Mouse (Mus musculus): ENCODE measurements around the gene Cox19. TPM values are rescaled to one million over a fixed set of nuclear protein-coding genes. Genes with fewer than 3 reads are reported as not detected.
"Not testable (repeated sequence)": the region's sequence is repeated elsewhere in the genome, so short reads cannot be mapped to it uniquely, and the experiment has no call there.

The Cox19 gene
- polyA plus RNA-seq, 1 experiment from 2014 or later: 97.9 TPM

DNA sequence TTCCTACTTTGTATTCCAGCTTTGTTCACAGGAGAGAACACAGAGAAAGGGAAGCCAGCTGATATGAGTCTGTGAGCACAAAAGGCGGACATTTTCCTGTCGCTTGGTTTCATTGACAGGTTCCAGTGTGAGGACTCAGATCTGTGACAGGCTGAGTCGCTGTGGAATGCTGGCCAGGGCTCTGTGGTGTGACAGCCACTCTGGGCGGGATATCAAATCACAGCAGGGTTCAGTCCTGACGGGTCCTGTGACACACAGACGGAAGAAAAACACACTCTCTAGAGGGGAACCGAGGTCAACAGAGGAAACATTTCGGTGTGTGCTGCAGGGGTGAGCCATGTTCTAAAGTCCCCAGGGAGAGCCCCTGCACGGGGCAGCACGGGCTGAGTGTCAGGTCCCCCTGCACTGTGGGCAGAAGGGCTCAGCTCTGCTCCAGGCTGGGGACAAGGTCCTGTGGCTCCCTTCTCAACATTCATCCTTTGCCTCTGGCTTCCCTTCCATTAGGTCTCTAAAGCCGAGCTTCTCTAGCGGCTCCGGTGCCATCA is 13.3 kb downstream of the Cox19 start:
- Histone ChIP-seq H3K27me3 (replicated peaks; ENCODE audit: control insufficient read depth, insufficient read depth, low read length) (no peaks in the 10 kb centered on the region), H3K36me3 (ENCODE audit: control insufficient read depth, insufficient read depth) (peaks cover 23% of the 10 kb centered on the region), H3K9ac (replicated peaks; ENCODE audit: low read depth, low read length) (no peak overlapping the region), H3K9me3 (ENCODE audit: control insufficient read depth, low read length) (no peaks in the 10 kb centered on the region), H3K27ac (ENCODE audit: low read length) (no peak overlapping the region), H3K4me3 (replicated peaks; ENCODE audit: low read length) (no peak overlapping the region), H3K4me2 (ENCODE audit: low read length) (no peak overlapping the region), H3K4me1 (replicated peaks; ENCODE audit: control insufficient read depth, insufficient read depth, low read length) (no peaks in the 10 kb centered on the region)
- WGBS: 79% methylated on average over 13 of the region's 13 CpGs
- ATAC-seq: no peak

DNA sequence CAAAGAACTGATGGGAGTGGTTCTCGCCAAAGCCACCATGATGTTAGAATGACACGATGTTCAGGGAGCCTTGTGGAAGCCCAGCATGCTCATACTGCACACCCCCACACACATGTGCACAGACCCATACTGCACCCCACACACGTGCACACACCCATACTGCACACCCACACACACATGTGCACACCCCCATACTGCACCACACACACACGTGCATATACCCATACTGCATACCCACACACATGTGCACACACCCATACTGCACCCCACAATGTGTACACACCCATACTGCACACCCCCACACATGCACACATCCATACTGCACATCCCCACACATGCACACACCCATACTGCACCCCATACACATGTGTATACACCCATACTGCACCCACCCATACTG is 15.6 kb downstream of the Cox19 start:
- Histone ChIP-seq H3K9ac (replicated peaks; ENCODE audit: low read depth, low read length) (no peak overlapping the region), H3K27me3 (replicated peaks; ENCODE audit: control insufficient read depth, insufficient read depth, low read length) (no peaks in the 10 kb centered on the region), H3K4me2 (ENCODE audit: low read length) (no peak overlapping the region), H3K36me3 (ENCODE audit: control insufficient read depth, insufficient read depth) (peaks cover 18% of the 10 kb centered on the region; the same call in 1 of the 2 replicates), H3K4me1 (replicated peaks; ENCODE audit: control insufficient read depth, insufficient read depth, low read length) (no peaks in the 10 kb centered on the region), H3K27ac (ENCODE audit: low read length) (no peak overlapping the region), H3K4me3 (replicated peaks; ENCODE audit: low read length) (no peak overlapping the region), H3K9me3 (ENCODE audit: control insufficient read depth, low read length) (no peaks in the 10 kb centered on the region)
- WGBS: 92% methylated on average over 4 of the region's 4 CpGs
- no peak for ATAC-seq

DNA sequence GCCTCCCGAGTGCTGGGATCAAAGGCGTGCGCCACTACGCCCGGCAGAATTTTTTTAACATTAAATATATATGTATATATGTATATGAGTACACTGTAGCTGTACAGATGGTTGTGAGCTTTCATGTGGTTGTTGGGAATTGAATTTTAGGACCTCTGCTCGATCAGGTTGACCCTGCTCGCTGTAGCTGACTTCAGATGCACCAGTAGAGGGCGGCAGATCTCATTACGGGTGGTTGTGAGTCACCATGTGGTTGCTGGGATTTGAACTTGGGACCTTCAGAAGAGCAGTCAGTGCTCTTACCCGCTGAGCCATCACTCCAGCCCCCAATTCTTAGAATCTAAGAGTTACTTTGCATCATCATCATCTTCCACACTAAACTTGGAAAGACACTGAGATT is 16.8 kb downstream of the Cox19 start:
- not testable (repeated sequence) for H3K27me3 ChIP-seq (replicated peaks; ENCODE audit: control insufficient read depth, insufficient read depth, low read length); H3K4me1 ChIP-seq (replicated peaks; ENCODE audit: control insufficient read depth, insufficient read depth, low read length); ATAC-seq; H3K4me2 ChIP-seq (ENCODE audit: low read length); H3K9me3 ChIP-seq (ENCODE audit: control insufficient read depth, low read length); H3K9ac ChIP-seq (replicated peaks; ENCODE audit: low read depth, low read length); H3K27ac ChIP-seq (ENCODE audit: low read length); H3K4me3 ChIP-seq (replicated peaks; ENCODE audit: low read length)
- WGBS: 87% methylated on average over 10 of the region's 10 CpGs
- H3K36me3 ChIP-seq (ENCODE audit: control insufficient read depth, insufficient read depth): peaks cover 16% of the 10 kb centered on the region; the same call in 1 of the 2 replicates

DNA sequence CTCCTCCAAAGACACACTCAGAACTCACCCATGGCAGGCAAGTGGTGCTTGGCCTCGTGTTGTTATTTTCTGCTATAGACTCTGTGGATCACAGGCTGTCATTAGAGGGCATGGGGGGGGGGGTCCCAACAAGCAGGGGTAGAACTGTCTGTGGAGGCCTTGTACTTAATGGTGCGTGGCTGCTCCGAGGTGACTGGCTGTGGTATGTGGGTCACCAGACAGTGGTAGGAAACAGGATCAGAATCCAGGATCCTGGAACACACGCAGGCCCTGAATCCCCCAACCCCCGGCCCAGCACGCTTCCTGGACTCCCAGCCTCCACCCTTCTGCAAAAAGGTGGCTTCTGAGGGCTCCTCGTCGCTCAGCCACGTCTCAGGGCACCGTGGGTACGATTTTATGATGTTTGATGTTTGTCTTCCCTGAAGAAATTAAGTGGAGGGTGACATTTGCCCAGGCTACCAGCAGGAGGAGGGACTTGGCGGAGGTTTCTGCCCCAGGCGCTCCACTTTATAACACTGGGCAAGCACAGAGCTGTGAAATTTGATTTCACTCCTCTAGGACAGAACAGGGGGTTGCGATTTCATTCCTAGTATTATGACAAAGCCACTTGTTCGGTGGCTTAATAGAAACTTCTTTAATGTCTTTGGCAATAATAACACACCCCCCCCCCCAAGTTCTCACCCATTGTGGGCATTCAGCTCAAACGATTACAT is 17.8 kb downstream of the Cox19 start:
- Histone ChIP-seq H3K36me3 (ENCODE audit: control insufficient read depth, insufficient read depth) (peaks cover 12% of the 10 kb centered on the region; the same call in 1 of the 2 replicates), H3K4me1 (replicated peaks; ENCODE audit: control insufficient read depth, insufficient read depth, low read length) (no peaks in the 10 kb centered on the region), H3K4me3 (replicated peaks; ENCODE audit: low read length) (no peak overlapping the region), H3K27me3 (replicated peaks; ENCODE audit: control insufficient read depth, insufficient read depth, low read length) (no peaks in the 10 kb centered on the region), H3K4me2 (ENCODE audit: low read length) (no peak overlapping the region), H3K9me3 (ENCODE audit: control insufficient read depth, low read length) (no peaks in the 10 kb centered on the region), H3K27ac (ENCODE audit: low read length) (no peak overlapping the region), H3K9ac (replicated peaks; ENCODE audit: low read depth, low read length) (no peak overlapping the region)
- WGBS: 86% methylated on average over 16 of the region's 16 CpGs
- ATAC-seq: no peak

DNA sequence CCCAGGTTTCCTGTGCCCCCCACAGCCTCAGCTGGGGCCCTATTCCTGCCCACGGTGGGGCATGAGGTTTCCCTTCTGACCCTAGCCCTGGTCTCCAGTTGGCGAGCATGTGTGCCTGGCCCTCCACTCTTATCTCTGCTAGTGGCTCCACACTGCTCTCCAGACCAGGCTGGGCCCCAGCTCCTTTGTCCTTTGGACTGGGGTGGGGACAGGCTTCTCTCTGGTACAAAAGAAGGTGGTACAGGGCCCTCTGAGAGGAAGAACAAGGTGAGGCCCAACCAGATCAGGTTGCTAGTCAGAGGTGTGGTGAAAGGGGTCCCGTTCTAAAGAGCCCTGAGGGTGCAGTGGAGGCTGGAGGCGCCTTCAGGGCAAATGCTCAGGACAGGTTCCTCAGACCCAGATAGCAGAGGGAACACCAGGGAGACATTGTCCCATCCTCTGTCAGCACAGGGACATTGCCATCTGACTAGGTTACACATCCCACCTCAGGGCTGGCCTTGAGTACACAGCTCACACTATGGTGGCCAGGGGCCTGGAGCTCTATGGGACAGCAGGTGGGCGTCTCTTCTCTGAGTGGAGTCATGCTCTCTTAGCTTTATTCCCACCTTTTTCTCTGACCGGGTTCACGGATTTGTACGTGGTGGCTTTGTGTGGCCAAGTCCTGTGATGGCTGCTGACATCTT is 18.5 kb downstream of the Cox19 start:
- WGBS: 83% methylated on average over 8 of the region's 8 CpGs
- Histone ChIP-seq H3K4me1 (replicated peaks; ENCODE audit: control insufficient read depth, insufficient read depth, low read length) (no peaks in the 10 kb centered on the region), H3K4me2 (ENCODE audit: low read length) (no peak overlapping the region), H3K27me3 (replicated peaks; ENCODE audit: control insufficient read depth, insufficient read depth, low read length) (no peaks in the 10 kb centered on the region), H3K36me3 (ENCODE audit: control insufficient read depth, insufficient read depth) (peaks cover 8% of the 10 kb centered on the region; the same call in 1 of the 2 replicates), H3K9ac (replicated peaks; ENCODE audit: low read depth, low read length) (no peak overlapping the region), H3K9me3 (ENCODE audit: control insufficient read depth, low read length) (no peaks in the 10 kb centered on the region), H3K27ac (ENCODE audit: low read length) (no peak overlapping the region), H3K4me3 (replicated peaks; ENCODE audit: low read length) (no peak overlapping the region)
- ATAC-seq: no peak

DNA sequence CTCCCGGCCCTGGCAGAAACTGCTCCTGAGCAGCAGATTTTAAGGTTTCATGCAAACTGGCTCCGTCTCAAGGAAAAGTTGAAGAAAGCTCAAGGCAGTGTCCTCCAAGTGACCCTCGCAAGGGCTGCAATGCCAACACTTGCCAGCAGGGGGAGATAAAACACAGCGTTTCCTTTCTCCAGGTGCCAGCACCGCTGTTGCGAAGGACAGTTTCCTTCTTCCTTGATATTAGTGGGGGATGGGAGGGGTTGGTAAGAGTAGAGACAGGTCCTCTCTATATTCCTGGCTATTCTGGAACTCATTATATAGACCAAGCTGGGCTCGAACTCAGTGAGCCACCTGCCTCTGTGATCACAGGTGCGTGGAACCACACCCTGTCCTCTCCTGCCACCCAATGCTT is 19.5 kb downstream of the Cox19 start:
- 23% methylated on average over 8 of the region's 8 CpGs for WGBS
- H3K36me3 ChIP-seq (ENCODE audit: control insufficient read depth, insufficient read depth): peaks cover 2% of the 10 kb centered on the region; the same call in 1 of the 2 replicates
- H3K4me1 ChIP-seq (replicated peaks; ENCODE audit: control insufficient read depth, insufficient read depth, low read length): no peaks in the 10 kb centered on the region
- H3K27me3 ChIP-seq (replicated peaks; ENCODE audit: control insufficient read depth, insufficient read depth, low read length): no peaks in the 10 kb centered on the region
- H3K4me3 ChIP-seq (replicated peaks; ENCODE audit: low read length): no peak overlapping the region
- no peak overlapping the region for H3K27ac ChIP-seq (ENCODE audit: low read length)
- H3K4me2 ChIP-seq (ENCODE audit: low read length): no peak overlapping the region
- no peak overlapping the region for H3K9ac ChIP-seq (replicated peaks; ENCODE audit: low read depth, low read length)
- ATAC-seq: 0 out of 2 replicates have a peak, but pooled peaks have one; percentile 31
- H3K9me3 ChIP-seq (ENCODE audit: control insufficient read depth, low read length): no peaks in the 10 kb centered on the region

DNA sequence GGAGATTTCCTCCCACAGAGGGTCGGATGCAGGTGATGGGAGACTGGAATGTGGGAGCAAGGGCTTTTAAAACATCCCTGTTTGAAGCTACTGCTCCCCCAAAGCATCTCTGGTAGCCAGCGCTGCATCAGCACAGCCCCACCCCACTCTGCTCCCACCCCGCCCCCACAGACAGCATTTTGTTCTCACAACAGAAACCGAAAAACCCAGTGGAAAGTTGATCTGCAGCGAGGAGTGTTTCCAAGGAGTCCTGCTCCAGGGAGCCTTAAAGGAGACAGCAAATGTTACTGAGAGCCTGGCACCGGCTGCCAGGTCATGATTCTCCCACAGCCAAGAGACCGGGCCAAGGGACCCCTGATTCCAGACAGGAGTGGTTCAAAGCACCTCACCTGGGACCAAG is 20.5 kb downstream of the Cox19 start:
- Histone ChIP-seq H3K4me1 (replicated peaks; ENCODE audit: control insufficient read depth, insufficient read depth, low read length) (no peaks in the 10 kb centered on the region), H3K4me2 (ENCODE audit: low read length) (no peak overlapping the region), H3K36me3 (ENCODE audit: control insufficient read depth, insufficient read depth) (no peaks in the 10 kb centered on the region; the same call in 1 of the 2 replicates), H3K9ac (replicated peaks; ENCODE audit: low read depth, low read length) (no peak overlapping the region), H3K9me3 (ENCODE audit: control insufficient read depth, low read length) (no peaks in the 10 kb centered on the region), H3K27me3 (replicated peaks; ENCODE audit: control insufficient read depth, insufficient read depth, low read length) (peaks cover 5% of the 10 kb centered on the region), H3K4me3 (replicated peaks; ENCODE audit: low read length) (no peak overlapping the region), H3K27ac (ENCODE audit: low read length) (no peak overlapping the region)
- WGBS: 71% methylated on average over 7 of the region's 7 CpGs
- ATAC-seq: no peak

DNA sequence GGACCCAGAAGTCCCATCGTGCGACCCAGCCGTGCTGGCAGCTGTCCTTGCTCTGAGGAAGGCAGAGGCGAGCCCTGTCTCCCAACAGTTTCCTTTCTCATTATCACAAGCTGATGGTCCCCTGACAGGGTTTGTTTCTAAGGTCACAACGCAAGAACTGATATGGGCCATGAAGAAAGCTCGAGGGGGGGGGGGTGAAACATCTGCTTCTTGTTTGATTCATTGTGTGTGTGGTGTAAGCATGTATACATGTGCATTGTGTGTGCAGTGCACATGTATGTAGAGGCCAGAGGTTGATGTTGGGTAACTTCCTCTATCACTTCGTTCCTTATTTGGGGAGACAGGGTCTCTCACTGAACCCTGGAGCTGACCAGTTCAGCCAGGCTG is 23.6 kb downstream of the Cox19 start:
- no peak for ATAC-seq
- Histone ChIP-seq H3K9ac (replicated peaks; ENCODE audit: low read depth, low read length) (no peak overlapping the region), H3K36me3 (ENCODE audit: control insufficient read depth, insufficient read depth) (no peaks in the 10 kb centered on the region), H3K9me3 (ENCODE audit: control insufficient read depth, low read length) (no peaks in the 10 kb centered on the region), H3K27ac (ENCODE audit: low read length) (no peak overlapping the region), H3K4me1 (replicated peaks; ENCODE audit: control insufficient read depth, insufficient read depth, low read length) (peaks cover 14% of the 10 kb centered on the region), H3K4me2 (ENCODE audit: low read length) (no peak overlapping the region), H3K4me3 (replicated peaks; ENCODE audit: low read length) (no peak overlapping the region), H3K27me3 (replicated peaks; ENCODE audit: control insufficient read depth, insufficient read depth, low read length) (peaks cover 24% of the 10 kb centered on the region)
- 72% methylated on average over 7 of the region's 7 CpGs for WGBS

DNA sequence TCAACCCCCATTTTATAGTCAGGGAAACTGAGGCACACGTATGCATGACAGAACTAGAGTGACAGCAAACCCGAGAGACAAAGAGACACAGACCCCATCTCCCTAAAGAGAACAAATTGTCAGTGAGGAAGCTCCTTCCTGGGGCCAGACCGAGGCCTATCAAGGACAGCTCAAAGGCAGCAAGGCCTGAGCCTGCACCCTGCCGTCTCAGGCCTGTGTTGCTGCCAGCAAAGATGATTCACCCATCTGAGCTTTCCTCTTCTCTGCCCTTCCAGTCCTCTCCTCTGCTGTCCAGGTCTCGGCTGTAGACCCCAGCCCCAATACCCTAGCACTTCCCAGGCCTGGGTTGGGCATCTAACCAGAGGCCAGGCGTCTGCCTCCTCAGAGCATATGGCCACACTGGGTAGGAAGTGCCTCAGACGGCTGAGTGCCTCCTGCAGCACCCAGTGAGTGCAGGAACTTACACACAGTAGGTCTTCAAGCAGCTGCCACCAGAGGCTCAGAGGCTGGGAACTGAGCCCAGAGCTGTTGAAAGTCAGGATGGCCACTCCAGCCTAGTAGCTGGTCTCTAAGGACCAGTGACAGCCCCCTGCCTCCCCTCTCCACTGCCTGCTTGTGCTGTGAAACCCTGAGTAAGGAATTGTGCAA is 24.1 kb downstream of the Cox19 start:
- Histone ChIP-seq H3K9me3 (ENCODE audit: control insufficient read depth, low read length) (no peaks in the 10 kb centered on the region), H3K4me1 (replicated peaks; ENCODE audit: control insufficient read depth, insufficient read depth, low read length) (peaks cover 14% of the 10 kb centered on the region), H3K9ac (replicated peaks; ENCODE audit: low read depth, low read length) (no peak overlapping the region), H3K27me3 (replicated peaks; ENCODE audit: control insufficient read depth, insufficient read depth, low read length) (peaks cover 24% of the 10 kb centered on the region), H3K27ac (ENCODE audit: low read length) (no peak overlapping the region), H3K4me2 (ENCODE audit: low read length) (no peak overlapping the region), H3K4me3 (replicated peaks; ENCODE audit: low read length) (no peak overlapping the region), H3K36me3 (ENCODE audit: control insufficient read depth, insufficient read depth) (no peaks in the 10 kb centered on the region)
- no peak for ATAC-seq
- 76% methylated on average over 7 of the region's 7 CpGs for WGBS

Data from forebrain, embryonic 16.5 days (tissue).